Mouse (Mus musculus) small intestine, adult 2 months (tissue): ENCODE results near the gene Cygb.

ENCODE experiments used
- CTCF ChIP-seq: fragments of 200-500 bp; IDR thresholded peaks from 2 replicates; pipeline ENCODE4 v1.5.1; 2012; ENCODE audit warnings: low read depth, mild to moderate bottlenecking, control low read depth, inconsistent platforms, low read length, moderate library complexity, mixed read lengths; ENCODE audit not compliant: insufficient replicate concordance, insufficient read length; ENCODE audit errors: extremely low read depth
- POLR2A ChIP-seq: fragments of 200-500 bp; IDR thresholded peaks from 2 replicates; pipeline ENCODE4 v1.6.1; 2012; ENCODE audit warnings: low read depth, mild to moderate bottlenecking, control low read depth, inconsistent platforms, low read length, moderate library complexity

DNA sequence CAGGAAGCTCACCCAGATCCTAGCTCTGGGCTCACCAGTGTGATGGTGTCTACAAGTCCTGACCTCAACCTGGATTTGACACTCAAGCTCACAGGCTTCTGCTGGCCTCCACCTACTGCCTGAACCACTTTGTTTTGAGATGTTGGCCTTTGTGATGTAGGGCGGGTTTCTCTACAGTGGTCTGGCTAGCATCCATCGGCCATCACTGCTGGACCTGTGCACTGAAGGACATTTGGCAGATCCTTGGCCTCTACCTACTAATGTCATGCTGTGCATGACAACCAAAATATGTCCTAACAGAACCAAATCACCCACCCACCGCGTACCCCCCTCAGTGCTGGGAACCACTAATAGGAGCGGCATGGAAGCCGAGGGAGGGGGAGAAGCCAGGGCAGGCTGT, 25.0 kb upstream of the Cygb start:
- TF ChIP-seq CTCF (no peak), POLR2A (no peak)
